Mouse (Mus musculus) midbrain, embryonic 11.5 days (tissue): Measurements from ENCODE around the gene Higd2a. TPM values are rescaled to one million over a fixed set of nuclear protein-coding genes. Genes with fewer than 3 reads are reported as not detected.

Experiments used
- ATAC-seq: fragments of 200-750 bp; cut with Nextera tagmentation; 2 replicates; pipeline ENCODE4 v1.8.0; 2017; ENCODE audit warnings: moderate TSS enrichment, moderate library complexity; ENCODE audit not compliant: low FRiP score
- DNase-seq: peaks from one replicate; pipeline ENCODE4 v3.0.0; 2015; ENCODE audit warnings: low spot score; ENCODE audit errors: missing footprints
- H3K27ac ChIP-seq: fragments of 300-500 bp; sonication (generic); 2 replicates; pipeline ENCODE4 v1.5.1; 2014; ENCODE audit warnings: low read depth, low read length
- H3K27me3 ChIP-seq: fragments of 300-500 bp; sonication (generic); 2 replicates; pipeline ENCODE4 v1.6.1; 2014; ENCODE audit warnings: mild to moderate bottlenecking, low read length, moderate library complexity, mixed read lengths; ENCODE audit not compliant: control insufficient read depth, insufficient read depth
- H3K36me3 ChIP-seq: fragments of 300-500 bp; sonication (generic); 2 replicates; pipeline ENCODE4 v1.6.1; 2014; ENCODE audit warnings: mild to moderate bottlenecking, low read length, moderate library complexity, mixed read lengths; ENCODE audit not compliant: control insufficient read depth, insufficient read depth
- H3K4me1 ChIP-seq: fragments of 300-500 bp; sonication (generic); 2 replicates; pipeline ENCODE4 v1.6.1; 2014; ENCODE audit warnings: low read length; ENCODE audit not compliant: control insufficient read depth, insufficient read depth
- H3K4me2 ChIP-seq: fragments of 300-500 bp; sonication (generic); 2 replicates; pipeline ENCODE4 v1.6.1; 2014; ENCODE audit warnings: mild to moderate bottlenecking, moderate library complexity
- H3K4me3 ChIP-seq: fragments of 300-500 bp; sonication (generic); 2 replicates; pipeline ENCODE4 v1.5.1; 2014; ENCODE audit warnings: low read depth, low read length
- H3K9ac ChIP-seq: fragments of 300-500 bp; sonication (generic); 2 replicates; pipeline ENCODE4 v1.6.1; 2014; ENCODE audit warnings: low read length
- H3K9me3 ChIP-seq: fragments of 300-500 bp; sonication (generic); 2 replicates; pipeline ENCODE4 v1.6.1; 2016; ENCODE audit warnings: low read length; ENCODE audit not compliant: control insufficient read depth
- WGBS: fragments of 180-500 bp; shearing (Covaris S2); extraction: QIAGEN DNeasy Blood & Tissue Kit; methylation state at CpG from one replicate; pipeline ENCODE4 v1.1.7; 2014; 5-methylcytosine and 5-hydroxymethylcytosine counted together
- microRNA-seq: library from miRNA; unstranded; fragments of <30 nt; microRNA quantifications from one replicate; pipeline ENCODE4, GENCODE M21; 2017
- polyA plus RNA-seq: library from polyadenylated mRNA; unstranded; fragments of >200 nt; fragmentation: Nextera tagmentation; extraction: Ambion mirVana; gene quantifications from 2 replicates; pipeline ENCODE4 v1.2.1, GENCODE M21; 2014

The Higd2a gene
- polyA plus RNA-seq, 1 experiment from 2014 or later: 164 TPM

- DNase-seq (peak; percentile 100), ATAC-seq (peak; percentile 98)
- WGBS: 13% methylated on average over 44 of the region's 44 CpGs
- H3K9me3 ChIP-seq: no peaks in the 10 kb centered on the region
- peak within 1 kb of the TSS; percentile 95 for H3K9ac ChIP-seq
- H3K27me3 ChIP-seq: no peaks in the 10 kb centered on the region
- peak within 1 kb of the TSS; percentile 89 for H3K4me2 ChIP-seq
- peaks cover 7% of the 10 kb centered on the region for H3K4me1 ChIP-seq
- no peaks in the 10 kb centered on the region for H3K36me3 ChIP-seq
- peak within 1 kb of the TSS; percentile 36; the same call in 1 of the 2 replicates for H3K27ac ChIP-seq
- peak within 1 kb of the TSS; percentile 95 for H3K4me3 ChIP-seq
Observed at GRCm38 (mm10) chr13:54621155-54621932, 31.3 kb downstream of the Higd2a start, which contains the start of gene Faf2. Gene Faf2, plus strand, starts transcription at chr13:54621784.

DNA sequence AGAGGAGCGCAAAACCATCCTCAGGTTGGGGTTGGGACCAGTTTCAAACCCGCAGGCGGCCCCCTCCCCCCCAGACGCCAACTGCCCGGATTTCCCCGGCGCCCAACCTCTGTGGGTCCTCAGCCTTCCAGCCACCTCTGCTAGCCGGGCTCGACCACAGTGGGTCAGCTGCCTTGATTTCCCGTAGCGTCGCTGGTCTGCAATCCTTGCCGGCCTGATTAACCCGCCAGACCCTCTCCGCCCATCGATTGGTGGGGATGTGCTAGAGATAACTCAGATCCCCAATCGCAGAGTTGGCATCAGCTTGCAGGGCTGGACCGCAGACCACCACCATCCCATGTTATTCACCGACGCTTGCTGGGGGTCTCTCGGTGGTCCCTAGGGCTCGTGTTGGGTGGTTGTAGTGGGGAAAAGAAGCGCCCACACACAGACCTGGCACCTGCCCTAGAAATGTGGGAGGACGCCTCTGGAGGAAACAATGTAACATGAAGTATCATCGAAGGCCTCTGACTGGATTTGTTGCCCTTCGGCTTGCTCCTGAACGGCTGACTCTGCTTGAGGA is 32.0 kb downstream of the Higd2a start:
- Histone ChIP-seq H3K9me3 (no peaks in the 10 kb centered on the region), H3K4me2 (peak overlapping the region; percentile 89), H3K4me1 (peaks cover 7% of the 10 kb centered on the region), H3K9ac (peak overlapping the region; percentile 95), H3K36me3 (no peaks in the 10 kb centered on the region), H3K4me3 (peak overlapping the region; percentile 95), H3K27me3 (no peaks in the 10 kb centered on the region), H3K27ac (peak overlapping the region; percentile 36; the same call in 1 of the 2 replicates)
- WGBS: 3% methylated on average over 25 of the region's 27 CpGs
- no peak for DNase-seq
- ATAC-seq: peak; percentile 73

- DNase-seq (no peak), ATAC-seq (no peak)
- H3K36me3 ChIP-seq: no peaks in the 10 kb centered on the region
- H3K9me3 ChIP-seq: no peaks in the 10 kb centered on the region
- 91% methylated on average over 4 of the region's 4 CpGs for WGBS
- H3K27ac ChIP-seq: no peak overlapping the region
- no peak overlapping the region for H3K4me2 ChIP-seq
- no peak overlapping the region for H3K4me3 ChIP-seq
- no peaks in the 10 kb centered on the region for H3K4me1 ChIP-seq
- H3K27me3 ChIP-seq: no peaks in the 10 kb centered on the region
- no peak overlapping the region for H3K9ac ChIP-seq
Observed at GRCm38 (mm10) chr13:54629128-54629527, 39.1 kb downstream of the Higd2a start.

- WGBS: 81% methylated on average over 3 of the region's 3 CpGs
- DNase-seq (no peak), ATAC-seq (no peak)
- H3K36me3 ChIP-seq: 0 out of 2 replicates have a peak, but pooled peaks cover 3% of the 10 kb centered on the region
- no peak overlapping the region for H3K27ac ChIP-seq
- no peaks in the 10 kb centered on the region for H3K9me3 ChIP-seq
- no peaks in the 10 kb centered on the region for H3K4me1 ChIP-seq
- H3K27me3 ChIP-seq: no peaks in the 10 kb centered on the region
- no peak overlapping the region for H3K4me3 ChIP-seq
- H3K4me2 ChIP-seq: no peak overlapping the region
- H3K9ac ChIP-seq: no peak overlapping the region
Observed at GRCm38 (mm10) chr13:54632731-54633277, 42.8 kb downstream of the Higd2a start.

DNA sequence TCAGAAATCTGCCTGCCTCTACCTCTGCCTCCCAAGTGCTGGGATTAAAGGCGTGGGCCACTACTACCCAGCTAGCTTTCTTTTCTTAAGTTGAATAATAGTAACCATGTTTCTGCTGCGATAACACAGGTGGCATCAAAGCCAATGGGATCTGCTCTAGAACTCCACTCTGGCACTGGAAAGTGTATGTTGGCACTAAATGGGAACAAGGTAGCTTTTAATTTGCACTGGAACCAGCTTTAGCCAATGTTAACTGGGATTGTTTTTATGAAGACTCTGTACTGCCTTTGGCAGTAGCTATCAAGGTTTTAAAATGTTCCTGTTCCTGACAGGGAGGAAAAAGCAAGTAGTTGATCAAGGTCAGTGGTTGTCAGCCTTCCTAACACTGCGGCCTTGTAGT is 45.0 kb downstream of the Higd2a start:
- Histone ChIP-seq H3K9ac (no peak overlapping the region), H3K27me3 (no peaks in the 10 kb centered on the region), H3K9me3 (no peaks in the 10 kb centered on the region), H3K4me3 (no peak overlapping the region), H3K4me2 (no peak overlapping the region), H3K27ac (no peak overlapping the region), H3K36me3 (peaks cover 6% of the 10 kb centered on the region; the same call in 1 of the 2 replicates), H3K4me1 (no peaks in the 10 kb centered on the region)
- DNase-seq: no peak
- ATAC-seq: no peak
- WGBS: 94% methylated on average over 3 of the region's 3 CpGs

Small RNA genes lying within 50 kb of the gene (microRNA-seq; reads per million reads assigned to microRNA genes)
- gene Gm24195: not detected

Other genes with a start within 250 kb of the Higd2a start
- gene Cplx2, start 218.9 kb upstream of the Higd2a start, polyA plus RNA-seq: 14.7 and 14.8 TPM in 2 replicates
- 161 and 163 TPM in 2 replicates for gene Thoc3, start 121.4 kb upstream of the Higd2a start, polyA plus RNA-seq
- 14.1 and 17.8 TPM in 2 replicates for gene Simc1, start 86.4 kb upstream of the Higd2a start, polyA plus RNA-seq
- 263 and 264 TPM in 2 replicates for gene 4833439L19Rik, start 24.8 kb upstream of the Higd2a start, polyA plus RNA-seq
- gene Arl10, start 15.2 kb upstream of the Higd2a start, polyA plus RNA-seq: 28.5 and 29.7 TPM in 2 replicates
- 65.1 and 67.0 TPM in 2 replicates for gene Nop16, start 117 bp upstream of the Higd2a start, polyA plus RNA-seq
- gene Cltb, start 21.1 kb downstream of the Higd2a start, polyA plus RNA-seq: 22.3 and 28.1 TPM in 2 replicates
- 86.9 and 90.9 TPM in 2 replicates for gene Faf2, start 31.6 kb downstream of the Higd2a start, polyA plus RNA-seq
- gene Rnf44, start 103.7 kb downstream of the Higd2a start, polyA plus RNA-seq: 88.6 and 111 TPM in 2 replicates
- gene Cdhr2, start 111.3 kb downstream of the Higd2a start, polyA plus RNA-seq: 0.06 TPM in 1 of 2 replicates, not detected in the other
- gene Gprin1, start 159.7 kb downstream of the Higd2a start, polyA plus RNA-seq: 9.8 and 10.8 TPM in 2 replicates
- gene Sncb, start 176.4 kb downstream of the Higd2a start, polyA plus RNA-seq: 1.3 TPM in 2 replicates
- not detected in 2 replicates for gene Eif4e1b, start 193.8 kb downstream of the Higd2a start, polyA plus RNA-seq
- gene Tspan17, start 199.2 kb downstream of the Higd2a start, polyA plus RNA-seq: 13.3 and 15.9 TPM in 2 replicates